Mouse (Mus musculus) gastrocnemius, adult 18-20 months (tissue): Measurements from ENCODE around the gene Mycn. TPM values are rescaled to one million over a fixed set of nuclear protein-coding genes. Genes with fewer than 3 reads are reported as not detected.

ENCODE experiments used
- DNase-seq: peaks from one replicate; pipeline ENCODE4 v3.0.0; 2021; ENCODE audit warnings: low spot score
- long read RNA-seq, 2 experiments: library from polyadenylated mRNA; stranded (forward); transcript quantifications; one replicate each; pipeline ENCODE4 v2.0.0; 2021
- total RNA-seq, 2 experiments: library from RNA; stranded (reverse); gene quantifications; 2 replicates each; pipeline ENCODE4 v1.2.3; 2021

Mycn gene
- under 1 TPM; 0.25 to 0.85 TPM for total RNA-seq
- long read RNA-seq, experiment 1 = 0 reads
- long read RNA-seq, experiment 2 = 0 reads

DNA sequence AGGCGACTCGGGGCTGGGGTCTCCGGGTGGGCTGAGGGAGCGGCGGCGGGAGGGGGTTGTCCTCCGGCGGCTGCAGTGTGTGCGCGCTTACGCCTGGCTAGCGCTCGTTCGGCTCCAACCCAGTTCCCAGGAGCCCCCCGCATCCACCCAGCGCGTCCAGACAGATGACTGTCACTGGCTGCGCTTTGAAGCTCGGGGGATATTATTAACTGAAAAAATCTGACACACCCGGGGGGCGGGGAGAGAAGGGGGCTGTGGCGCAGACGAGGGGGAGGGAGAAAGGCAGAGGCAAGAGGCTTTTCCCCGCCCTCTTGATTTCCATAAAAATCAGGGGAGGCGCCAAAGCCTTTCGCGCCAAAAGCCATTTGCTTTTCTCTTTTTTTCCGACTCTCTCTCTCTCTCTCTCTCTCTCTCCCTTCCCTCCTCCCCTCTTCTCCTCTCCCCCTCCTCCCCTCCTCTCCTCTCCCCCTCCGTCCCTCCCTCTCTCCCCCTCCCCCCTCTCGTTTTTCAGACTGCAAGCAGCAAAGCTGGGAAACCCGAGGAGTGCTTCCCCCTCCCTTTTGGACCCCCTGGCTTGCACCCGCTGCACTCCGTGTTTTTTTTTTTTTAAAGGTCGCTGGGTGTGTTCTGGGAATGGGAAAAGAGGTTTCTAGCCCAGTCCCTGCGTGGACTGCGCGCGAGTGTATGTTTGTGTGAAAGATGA, at the start of gene Mycn:
Gene Mycn (minus strand): TSS at position 254 of the 703 bp plus-strand sequence.
- peak; percentile 53 for DNase-seq

DNA sequence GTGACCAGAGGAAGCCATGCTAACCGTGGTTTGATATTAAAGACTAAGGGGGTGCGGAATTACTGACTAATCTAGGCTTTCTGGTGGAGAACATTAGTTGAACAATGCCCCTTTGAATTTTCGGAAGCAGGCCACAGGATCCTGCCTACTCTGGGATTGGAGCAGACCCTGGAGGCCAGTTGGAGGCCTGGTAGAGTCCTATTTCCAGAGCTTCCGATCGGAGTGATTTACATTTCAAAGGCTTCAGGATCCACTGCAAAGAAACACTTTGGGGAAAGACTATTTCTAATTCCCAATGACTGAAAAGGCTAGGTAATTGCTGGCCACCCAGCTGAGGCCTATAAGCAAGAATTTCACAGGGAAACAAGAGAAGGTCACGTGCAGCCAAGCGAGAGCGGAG, 45.7 kb upstream of the Mycn start:
- DNase-seq = no peak

DNA sequence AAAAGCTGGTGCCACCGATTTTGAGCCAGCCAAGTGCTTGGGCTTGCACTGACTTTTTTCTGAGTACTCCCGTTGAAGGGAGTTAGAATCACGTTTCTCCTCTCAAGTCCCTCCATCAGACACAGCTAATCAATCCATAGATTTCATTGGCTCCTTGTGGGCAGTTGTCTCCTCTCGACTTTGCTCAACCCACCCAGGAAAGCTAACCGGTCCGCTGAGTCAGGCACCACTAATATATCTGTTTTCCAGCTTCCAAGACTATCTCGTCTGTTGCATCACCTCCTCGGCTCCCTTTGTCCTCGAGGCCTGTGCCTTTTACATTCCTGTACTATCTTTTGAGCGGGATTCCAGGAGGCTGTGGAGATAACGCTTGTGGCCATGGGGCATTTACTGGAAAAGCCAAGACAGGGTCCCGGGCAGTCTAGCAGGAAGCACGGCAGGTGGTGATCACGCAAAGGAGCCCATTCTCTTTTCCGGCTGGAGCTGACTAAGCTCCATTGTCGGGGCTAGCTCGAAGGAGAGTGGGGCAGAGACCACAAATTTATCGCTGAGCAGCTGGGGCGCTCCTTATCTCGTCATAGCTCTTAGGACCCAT, 45.0 kb upstream of the Mycn start:
- DNase-seq = no peak

DNA sequence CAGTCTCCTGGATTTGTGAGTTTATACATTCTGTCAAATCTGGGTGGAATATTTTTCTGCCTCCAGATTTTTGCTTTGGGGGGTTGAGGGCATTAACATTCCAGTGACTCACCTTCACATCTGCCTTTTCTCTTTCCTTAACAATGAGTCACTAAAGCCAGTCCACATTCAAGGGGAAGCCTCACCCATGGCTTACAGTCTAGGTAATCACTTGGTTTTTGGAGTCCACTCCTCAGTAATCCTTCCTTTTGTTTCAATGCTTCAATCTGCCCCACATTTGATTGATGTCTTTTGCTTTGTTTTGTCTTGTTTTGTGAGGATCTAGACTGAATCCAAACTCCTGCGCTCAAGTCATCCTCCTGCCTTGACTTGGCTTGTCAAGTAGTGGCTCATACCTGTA, 41.3 kb upstream of the Mycn start:
- no peak for DNase-seq

DNA sequence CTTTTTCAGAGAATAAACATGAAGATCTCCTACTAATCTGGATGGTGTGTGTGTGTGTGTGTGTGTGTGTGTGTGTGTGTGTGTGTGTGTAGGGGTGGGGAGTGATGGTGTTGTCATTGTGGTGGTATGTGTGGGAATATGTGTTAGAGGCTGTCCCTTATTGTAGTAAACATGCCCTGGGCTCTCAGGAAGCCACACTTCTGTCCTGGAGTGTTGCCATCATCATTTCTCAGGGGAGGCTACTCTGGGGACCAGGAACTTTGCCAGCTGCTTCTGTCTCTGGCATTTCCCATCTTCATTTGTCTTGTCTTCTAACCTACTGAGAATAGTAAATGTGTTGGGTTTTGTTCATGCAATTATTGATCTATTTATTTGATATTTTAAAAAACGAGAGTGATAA, 33.7 kb upstream of the Mycn start:
- DNase-seq = no peak

DNA sequence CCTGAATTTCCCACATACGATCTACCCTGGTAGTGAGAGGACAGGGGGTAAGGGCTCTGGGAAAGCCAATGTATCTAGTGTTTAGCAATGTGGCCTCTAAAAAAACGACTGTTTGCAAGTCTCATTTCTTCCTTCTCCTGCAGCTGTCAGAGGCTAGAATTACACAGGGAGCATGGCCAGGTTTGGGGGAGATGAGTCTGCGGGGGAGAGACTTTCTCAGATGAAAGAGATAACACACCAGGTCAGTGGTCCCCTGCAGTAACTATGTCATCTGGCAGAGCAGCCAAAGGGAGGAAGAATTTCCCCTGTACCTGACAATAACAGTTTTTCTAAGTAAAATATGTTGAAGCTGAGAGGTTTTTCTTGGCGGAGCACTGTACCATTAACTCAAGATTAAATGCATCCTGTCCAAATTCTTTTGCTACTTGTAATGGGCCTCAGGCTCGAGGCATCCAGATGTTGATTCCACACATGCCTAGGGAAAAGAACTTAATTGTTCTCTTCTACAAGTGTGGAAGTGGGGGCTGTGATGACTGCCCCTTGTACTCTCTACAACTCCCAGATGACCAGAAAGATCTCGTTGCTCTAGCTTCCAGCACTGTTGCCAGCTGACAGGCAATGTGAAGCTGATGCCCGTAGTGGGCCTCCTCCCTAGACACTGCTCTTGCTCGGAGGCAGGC, 31.2 kb upstream of the Mycn start:
- DNase-seq = no peak

DNA sequence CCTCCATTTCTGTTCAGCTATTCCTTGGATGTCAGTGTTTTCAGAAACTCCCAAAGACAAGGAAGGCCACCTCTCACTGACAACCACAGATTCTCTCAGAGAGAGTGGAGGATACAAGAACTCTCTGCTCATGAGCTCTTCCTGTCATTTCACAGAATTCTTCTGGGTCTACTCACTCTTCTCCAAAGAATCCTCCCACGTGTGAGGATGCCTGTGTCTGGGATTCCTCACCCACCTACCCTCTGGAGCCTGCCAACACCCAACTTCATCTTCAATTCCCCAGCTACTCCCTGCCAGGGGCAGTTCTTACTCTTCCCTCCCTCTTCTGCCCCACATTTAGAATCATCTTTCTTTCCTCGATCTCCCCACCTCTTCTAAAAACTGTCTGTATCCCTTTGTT, 26.2 kb upstream of the Mycn start:
- DNase-seq = no peak

DNA sequence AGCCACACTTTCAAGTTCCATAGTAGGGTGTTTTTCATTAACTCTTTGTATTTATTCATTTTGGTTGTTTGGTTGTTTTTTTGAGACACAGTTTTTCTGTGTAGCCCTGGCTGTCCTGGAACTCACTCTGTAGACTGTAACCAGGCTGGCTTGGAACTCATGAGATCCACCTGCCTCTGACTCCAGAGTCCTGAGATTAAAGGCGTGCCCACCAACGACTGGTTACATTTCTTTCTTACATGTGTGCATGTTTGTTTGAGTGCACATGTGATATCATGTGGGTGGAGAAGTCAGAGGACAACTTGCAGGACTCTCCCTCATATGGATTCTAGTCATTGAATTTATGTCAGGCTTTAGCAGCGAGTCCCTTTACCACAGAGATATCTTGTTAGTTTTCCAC, 23.1 kb upstream of the Mycn start:
- DNase-seq = no peak

DNA sequence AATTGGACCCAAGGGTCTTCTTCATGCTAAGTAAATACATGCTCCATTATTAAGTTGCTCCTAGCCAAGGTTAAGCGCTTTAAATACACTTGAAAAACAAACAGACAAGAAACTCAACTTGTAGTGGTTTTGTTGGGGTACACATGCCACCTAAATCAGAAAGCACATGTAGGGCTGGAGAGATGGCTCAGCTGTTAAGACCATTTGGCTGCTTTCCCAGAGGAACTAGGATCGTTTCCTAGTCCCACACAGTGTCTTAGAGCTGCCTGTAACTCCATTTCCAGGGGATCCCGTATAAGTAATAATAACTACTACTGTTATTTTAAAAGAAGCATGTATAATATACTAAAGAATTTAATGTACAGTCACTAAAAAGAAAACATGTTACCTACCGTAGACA, 5.9 kb upstream of the Mycn start:
- no peak for DNase-seq

DNA sequence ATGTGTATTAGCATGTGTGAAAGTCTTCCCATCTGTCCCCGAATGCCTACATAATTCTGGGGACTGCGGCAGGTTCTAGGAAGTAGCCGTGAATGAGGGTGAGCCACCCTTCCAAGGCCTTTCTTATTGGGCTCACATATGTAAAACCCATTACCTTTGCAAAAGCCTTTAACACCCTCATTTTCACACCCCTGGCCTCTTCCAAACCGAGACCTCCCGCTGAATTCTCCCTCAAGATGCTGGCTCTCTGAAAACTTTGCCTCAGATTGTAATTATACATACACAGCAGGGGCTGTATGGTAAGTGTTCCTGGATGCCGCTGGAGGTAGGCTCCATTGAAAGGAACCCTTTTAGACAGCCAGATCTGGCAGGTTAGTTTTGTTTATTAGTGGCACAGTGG, 1.6 kb upstream of the Mycn start:
- DNase-seq = no peak

DNA sequence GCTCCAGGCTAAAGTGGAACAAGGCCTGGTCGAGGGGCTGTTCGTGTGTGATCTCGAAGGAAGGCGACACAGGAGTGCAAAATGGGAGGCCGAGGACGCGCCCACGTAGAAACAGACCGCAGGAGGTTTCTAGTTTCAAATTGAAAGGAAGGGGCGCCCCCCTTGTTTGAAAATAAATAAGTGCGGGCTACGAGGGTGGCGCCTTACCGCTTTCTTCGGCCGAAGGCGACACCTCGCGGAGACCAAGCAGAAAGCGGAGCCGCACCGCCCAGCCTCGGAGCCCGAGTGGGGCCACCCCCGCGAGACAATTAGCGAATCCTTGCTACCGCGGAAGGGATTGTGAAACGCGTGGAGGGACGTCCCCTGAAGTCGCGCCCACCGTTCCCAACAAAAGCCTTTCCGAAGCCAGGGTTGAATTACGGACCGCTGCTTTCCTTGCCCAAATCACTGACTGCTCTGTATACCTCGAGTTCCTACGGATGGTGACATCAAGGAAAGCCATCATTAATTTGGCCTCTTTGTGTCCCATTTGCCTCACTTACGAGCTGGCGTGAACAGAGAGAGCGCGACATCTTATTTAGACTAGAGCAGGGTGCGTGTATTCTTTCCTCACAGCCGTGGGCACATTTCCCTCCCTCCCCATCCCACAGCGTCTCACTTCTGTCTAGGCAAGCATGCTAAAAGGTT, 793 bp upstream of the Mycn start:
- peak; percentile 80 for DNase-seq

DNA sequence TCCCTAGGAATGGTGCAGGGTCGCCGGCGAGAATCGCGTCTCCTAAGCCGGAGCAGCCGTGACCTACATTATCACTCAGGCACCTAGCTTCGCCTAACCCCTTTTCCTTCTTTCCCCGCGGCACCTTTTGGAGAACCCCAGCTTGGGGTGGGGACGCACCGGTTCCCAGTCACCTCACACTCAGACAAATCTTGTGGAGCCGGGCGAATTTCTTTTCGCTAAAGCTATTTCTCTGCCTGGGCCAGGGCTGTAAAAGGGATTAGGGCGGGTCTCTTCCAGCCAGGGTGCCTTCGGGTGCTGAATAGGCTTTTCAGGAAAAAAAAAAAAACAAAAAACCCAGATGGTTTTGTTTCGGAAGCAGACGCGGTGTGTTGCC, 597 bp downstream of the Mycn start:
- DNase-seq = no peak

DNA sequence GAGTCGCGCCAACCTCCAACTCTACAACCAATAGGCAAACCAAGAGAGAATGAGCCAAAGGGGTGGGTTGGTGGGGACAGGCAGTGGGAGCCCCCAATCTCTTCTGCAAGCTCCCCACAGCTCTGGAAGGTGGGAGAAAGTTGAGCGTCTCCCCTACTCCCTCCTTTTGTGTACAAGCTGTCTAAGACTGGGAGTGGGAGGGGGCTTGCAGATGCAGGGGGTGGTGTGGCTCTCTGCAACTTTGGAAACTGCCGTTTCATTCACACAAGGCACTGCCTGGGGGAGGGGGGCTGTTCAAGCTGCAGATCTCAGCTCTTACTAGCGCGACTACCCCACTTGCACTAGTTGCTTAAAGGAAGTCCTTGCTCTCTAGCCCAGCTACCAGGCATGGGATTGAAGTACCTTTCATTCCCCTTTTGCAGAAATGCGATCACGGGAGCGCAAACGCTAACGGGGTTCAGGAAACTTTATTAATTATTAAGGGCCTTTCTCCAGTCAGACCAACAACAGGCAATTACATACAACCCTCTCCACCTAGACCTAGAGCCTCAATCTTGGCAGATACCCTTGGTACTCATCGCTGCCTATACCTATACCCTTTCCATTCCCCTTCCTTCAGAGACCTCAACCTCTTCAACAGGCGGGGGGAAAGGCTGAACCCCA, 1.1 kb downstream of the Mycn start:
- DNase-seq = no peak

DNA sequence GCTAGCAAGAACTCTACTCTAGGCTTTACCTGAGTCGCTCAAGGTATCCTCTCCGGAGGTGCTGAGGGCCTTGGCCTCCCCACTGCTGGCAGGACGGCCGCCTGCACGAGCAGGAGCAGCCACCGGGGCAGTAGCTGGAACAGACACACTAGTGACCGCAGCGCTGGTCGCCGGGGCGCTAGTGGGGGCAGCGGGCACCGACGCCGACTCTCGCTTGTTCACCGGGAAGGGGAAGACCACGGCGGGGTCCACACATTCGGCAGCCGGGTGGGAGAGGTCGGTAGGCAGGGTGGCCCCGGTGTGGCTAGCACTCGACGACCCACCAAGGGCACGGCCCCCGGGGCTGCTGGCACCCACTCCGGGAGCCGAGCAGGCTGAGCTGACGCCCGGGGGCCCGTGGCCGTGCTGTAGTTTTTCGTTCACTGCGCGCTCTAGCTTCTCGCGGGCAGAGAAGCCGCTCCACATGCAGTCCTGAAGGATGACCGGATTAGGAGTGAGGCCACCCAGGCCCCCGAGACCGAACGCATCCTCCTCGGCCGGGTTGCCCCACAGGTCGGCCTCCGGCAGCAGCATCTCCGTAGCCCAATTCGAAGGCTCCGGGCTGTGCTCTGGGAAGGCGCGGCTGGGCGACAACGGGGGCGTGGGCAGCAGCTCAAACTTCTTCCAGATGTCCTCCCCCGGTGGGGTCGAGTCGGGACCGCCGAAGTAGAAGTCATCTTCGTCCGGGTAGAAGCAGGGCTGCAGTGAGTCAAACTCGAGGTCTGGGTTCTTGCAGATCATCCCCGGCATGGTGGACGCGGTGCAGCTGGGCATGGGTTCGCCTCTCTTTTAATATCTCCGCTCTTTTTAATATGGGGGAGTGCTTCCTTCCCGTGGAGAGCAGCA, 1.9 kb downstream of the Mycn start:
- DNase-seq = peak; percentile 8

DNA sequence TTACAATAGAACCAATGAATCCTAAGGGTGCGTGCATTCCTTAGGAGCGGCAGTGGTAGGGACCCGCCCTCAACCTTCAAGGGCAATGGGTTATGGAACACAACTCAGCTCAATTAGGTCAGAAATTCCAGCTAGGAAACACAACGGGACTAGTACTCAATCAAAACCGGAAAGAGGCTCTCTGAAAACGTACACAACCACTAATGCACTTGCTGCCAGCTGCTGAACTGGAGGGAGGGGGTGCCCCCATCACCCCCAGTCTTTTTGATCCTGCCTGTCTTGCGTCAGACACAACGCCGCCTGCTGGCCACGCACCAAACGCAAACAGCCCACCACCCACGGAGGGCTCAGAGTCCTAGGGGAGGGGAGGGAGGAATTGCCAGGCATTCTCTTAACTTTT, 2.9 kb downstream of the Mycn start:
- DNase-seq = peak; percentile 24

DNA sequence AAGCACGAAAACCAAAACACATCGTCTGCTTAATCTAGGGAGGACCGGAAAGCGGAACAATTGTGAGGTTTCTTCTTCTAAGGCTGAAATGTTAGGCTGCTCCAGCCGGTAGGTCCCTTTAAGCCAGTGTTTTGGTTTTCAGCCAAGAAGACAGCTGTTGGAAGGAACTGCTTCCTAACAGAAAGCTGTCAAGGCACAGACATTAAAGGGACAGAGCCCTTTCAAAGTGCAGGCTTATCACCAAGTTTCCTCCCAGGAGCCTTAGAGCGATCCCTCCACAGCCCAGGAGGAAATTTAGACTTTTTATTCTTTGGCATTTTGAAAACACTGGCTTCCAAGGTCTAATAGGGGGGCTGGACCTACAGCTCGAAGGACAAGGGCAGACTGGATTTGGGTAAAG, 3.4 kb downstream of the Mycn start:
- DNase-seq = peak; percentile 85

DNA sequence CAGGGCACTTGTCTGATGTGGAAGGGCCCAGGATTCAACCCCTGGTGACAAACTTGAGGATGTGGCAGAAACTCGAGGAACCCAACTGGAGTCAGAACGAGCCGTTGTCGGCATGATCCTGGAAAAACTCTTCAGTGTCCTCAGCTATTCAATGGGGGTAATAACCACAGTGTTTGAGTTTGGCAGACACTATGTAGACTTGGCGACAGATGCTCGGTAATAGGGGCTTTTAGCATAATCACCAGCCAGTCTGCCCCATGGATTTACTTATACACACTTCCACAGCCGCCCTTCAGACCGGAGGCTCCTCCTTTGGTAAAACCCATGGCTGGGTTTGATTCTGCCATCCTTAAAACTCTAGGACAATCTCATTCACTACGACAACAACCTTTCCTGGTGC, 4.0 kb downstream of the Mycn start:
- no peak for DNase-seq

DNA sequence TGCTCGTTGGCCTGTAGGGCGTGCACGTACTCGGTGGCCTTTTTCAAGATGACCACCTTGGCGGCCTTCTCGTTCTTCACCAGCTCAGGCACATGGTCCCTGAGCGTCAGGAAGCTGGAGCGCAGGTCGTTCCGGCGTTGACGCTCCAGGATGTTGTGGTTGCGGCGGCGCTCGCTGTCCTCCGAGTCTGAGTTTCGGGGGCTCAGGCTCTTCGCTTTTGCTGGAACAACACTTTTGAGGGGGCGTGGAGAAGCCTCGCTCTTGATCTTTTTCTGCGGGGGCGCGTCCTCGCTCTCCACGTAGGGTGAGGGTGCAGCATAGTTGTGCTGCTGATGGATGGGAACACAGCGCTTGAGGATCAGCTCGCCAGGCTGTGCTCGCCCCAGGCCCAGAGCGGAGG, 4.6 kb downstream of the Mycn start:
- DNase-seq = no peak

DNA sequence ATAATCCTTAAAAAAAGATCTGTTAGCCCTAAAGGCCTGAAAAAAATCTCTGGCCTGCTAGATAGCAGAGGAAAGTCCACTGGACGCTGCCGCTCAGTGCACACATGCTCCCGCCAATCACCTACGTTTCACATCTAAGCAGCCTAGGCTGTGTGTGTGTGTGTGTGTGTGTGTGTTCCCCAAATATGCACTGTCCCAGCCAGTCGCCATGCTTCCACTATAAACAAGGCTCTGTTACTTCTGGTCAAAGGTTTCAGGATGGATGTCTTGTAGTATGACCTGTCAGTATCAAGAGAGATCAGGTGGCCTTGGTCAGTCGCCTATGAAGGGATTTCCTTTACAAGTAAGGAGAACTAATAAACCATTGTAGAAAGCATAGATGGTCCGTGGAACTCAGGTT, 9.5 kb downstream of the Mycn start:
- no peak for DNase-seq

DNA sequence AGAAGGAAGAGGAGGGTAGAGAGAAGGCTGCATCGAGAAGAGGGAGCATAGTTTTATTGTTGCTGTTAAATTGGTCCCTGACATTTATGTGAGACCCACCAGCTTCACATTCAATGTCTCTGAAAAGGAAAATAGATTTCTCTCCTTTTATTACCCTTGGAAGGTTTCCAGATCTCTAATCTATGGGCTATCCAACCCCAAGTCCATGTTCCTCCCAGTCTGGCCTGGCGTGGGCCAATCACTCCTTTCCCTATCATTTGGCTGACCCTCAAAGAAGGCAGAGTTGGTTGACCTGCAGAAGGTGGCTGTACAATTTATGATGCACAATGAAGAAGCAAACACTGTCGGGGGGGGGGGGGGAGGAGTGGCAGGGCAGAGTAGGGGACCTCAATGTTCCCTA, 13.5 kb downstream of the Mycn start:
- DNase-seq = no peak

DNA sequence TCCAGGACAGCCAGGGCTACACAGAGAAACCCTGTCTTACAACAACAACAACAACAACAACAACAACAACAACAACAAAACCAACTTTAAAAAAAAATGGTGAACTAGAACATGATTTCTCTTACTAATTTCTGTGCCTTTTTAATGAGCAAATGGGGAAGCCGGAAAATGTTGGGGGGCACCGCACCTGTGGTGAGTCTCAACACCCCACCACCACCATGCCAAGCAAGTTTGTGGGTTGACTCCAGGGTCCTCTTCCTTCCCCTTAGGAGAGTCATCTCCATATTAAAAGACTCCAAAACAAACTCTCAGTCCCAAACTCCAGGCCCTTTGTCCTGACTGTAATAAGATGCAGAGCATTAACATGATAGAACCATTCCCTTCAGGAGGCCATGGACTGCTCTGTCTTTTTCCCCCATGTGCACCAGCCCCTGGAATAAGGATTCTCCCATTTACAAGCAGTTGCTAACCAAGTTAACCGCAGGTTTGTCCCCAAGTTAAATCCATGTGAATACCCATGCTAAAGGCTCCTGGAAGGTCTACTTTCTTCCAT, 14.7 kb downstream of the Mycn start:
- DNase-seq = no peak
